Mouse (Mus musculus): ENCODE data around the gene Braf. TPM values are rescaled to one million over a fixed set of nuclear protein-coding genes. Genes with fewer than 3 reads are reported as not detected.
"Not testable (repeated sequence)": the region's sequence is repeated elsewhere in the genome, so short reads cannot be mapped to it uniquely, and the experiment has no call there.

The Braf gene
- polyA plus RNA-seq (2014; fragmentation: Nextera tagmentation; extraction: Ambion mirVana), result 12.8 and 13.5 TPM in 2 replicates

- peak within 1 kb of the TSS; percentile 94 for H3K4me3 ChIP-seq (ENCODE audit: low read depth, low read length)
- H3K27me3 ChIP-seq (replicated peaks; ENCODE audit: control insufficient read depth, insufficient read depth, low read length), result no peaks in the 10 kb centered on the region
- H3K4me1 ChIP-seq (ENCODE audit: control insufficient read depth, insufficient read depth, low read length), result peaks cover 20% of the 10 kb centered on the region
- no peaks in the 10 kb centered on the region for H3K9me3 ChIP-seq (ENCODE audit: control insufficient read depth, low read length)
- H3K9ac ChIP-seq (ENCODE audit: low read depth, low read length), result peak within 1 kb of the TSS; percentile 95
- ATAC-seq (ENCODE audit: low read depth) (peak; percentile 92), DNase-seq (ENCODE audit: low spot score) (peak; percentile 92)
- H3K36me3 ChIP-seq (ENCODE audit: control insufficient read depth, insufficient read depth, low read length), result no peaks in the 10 kb centered on the region
- H3K4me2 ChIP-seq (ENCODE audit: low read depth, low read length), result peak within 1 kb of the TSS; percentile 81
- peak within 1 kb of the TSS; percentile 97 for H3K27ac ChIP-seq (replicated peaks; ENCODE audit: low read depth, low read length)
- under 1% methylated on average over 50 of the region's 101 CpGs for WGBS
These were observed at the start of gene Braf for GRCm38 (mm10) chr6:39724866-39725711. TSS of gene Braf (minus strand) at chr6:39725463.

GRCm38 (mm10) chr6:39775029-39775428 is 49.8 kb upstream of the Braf start:
- no peaks in the 10 kb centered on the region for H3K4me1 ChIP-seq (ENCODE audit: control insufficient read depth, insufficient read depth, low read length)
- no peak overlapping the region for H3K27ac ChIP-seq (replicated peaks; ENCODE audit: low read depth, low read length)
- 79% methylated on average over 9 of the region's 9 CpGs for WGBS
- no peaks in the 10 kb centered on the region for H3K9me3 ChIP-seq (ENCODE audit: control insufficient read depth, low read length)
- H3K4me2 ChIP-seq (ENCODE audit: low read depth, low read length), result no peak overlapping the region
- H3K9ac ChIP-seq (ENCODE audit: low read depth, low read length), result no peak overlapping the region
- H3K36me3 ChIP-seq (ENCODE audit: control insufficient read depth, insufficient read depth, low read length), result no peaks in the 10 kb centered on the region
- no peaks in the 10 kb centered on the region for H3K27me3 ChIP-seq (replicated peaks; ENCODE audit: control insufficient read depth, insufficient read depth, low read length)
- H3K4me3 ChIP-seq (ENCODE audit: low read depth, low read length), result no peak overlapping the region
- DNase-seq (ENCODE audit: low spot score) (peak; percentile 43), ATAC-seq (ENCODE audit: low read depth) (peak; percentile 55; the same call in 1 of the 2 replicates)

GRCm38 (mm10) chr6:39757229-39757628 is 32.0 kb upstream of the Braf start:
- DNase-seq (ENCODE audit: low spot score), result no peak
- no peak for ATAC-seq (ENCODE audit: low read depth)
- 84% methylated on average over 2 of the region's 2 CpGs for WGBS

GRCm38 (mm10) chr6:39749881-39750280 is 24.6 kb upstream of the Braf start:
- peak; percentile 17 for DNase-seq (ENCODE audit: low spot score)
- 36% methylated on average over 6 of the region's 6 CpGs for WGBS

More at GRCm38 (mm10) chr6:39757229-39757628, 32.0 kb upstream of the Braf start:
- Histone ChIP-seq H3K9ac (ENCODE audit: low read depth, low read length) (no peak overlapping the region), H3K27me3 (replicated peaks; ENCODE audit: control insufficient read depth, insufficient read depth, low read length) (no peaks in the 10 kb centered on the region), H3K27ac (replicated peaks; ENCODE audit: low read depth, low read length) (no peak overlapping the region), H3K4me1 (ENCODE audit: control insufficient read depth, insufficient read depth, low read length) (no peaks in the 10 kb centered on the region), H3K9me3 (ENCODE audit: control insufficient read depth, low read length) (no peaks in the 10 kb centered on the region), H3K36me3 (ENCODE audit: control insufficient read depth, insufficient read depth, low read length) (no peaks in the 10 kb centered on the region), H3K4me2 (ENCODE audit: low read depth, low read length) (no peak overlapping the region), H3K4me3 (ENCODE audit: low read depth, low read length) (no peak overlapping the region)

GRCm38 (mm10) chr6:39747094-39747493 is 21.8 kb upstream of the Braf start:
- 50% methylated on average over 1 of the region's 1 CpGs for WGBS
- no peaks in the 10 kb centered on the region for H3K27me3 ChIP-seq (replicated peaks; ENCODE audit: control insufficient read depth, insufficient read depth, low read length)
- H3K9ac ChIP-seq (ENCODE audit: low read depth, low read length), result no peak overlapping the region
- H3K4me1 ChIP-seq (ENCODE audit: control insufficient read depth, insufficient read depth, low read length), result no peaks in the 10 kb centered on the region
- DNase-seq (ENCODE audit: low spot score), result no peak
- H3K36me3 ChIP-seq (ENCODE audit: control insufficient read depth, insufficient read depth, low read length), result no peaks in the 10 kb centered on the region
- ATAC-seq (ENCODE audit: low read depth), result no peak
- no peak overlapping the region for H3K4me2 ChIP-seq (ENCODE audit: low read depth, low read length)
- no peak overlapping the region for H3K4me3 ChIP-seq (ENCODE audit: low read depth, low read length)
- H3K27ac ChIP-seq (replicated peaks; ENCODE audit: low read depth, low read length), result no peak overlapping the region
- H3K9me3 ChIP-seq (ENCODE audit: control insufficient read depth, low read length), result no peaks in the 10 kb centered on the region

More at GRCm38 (mm10) chr6:39749881-39750280, 24.6 kb upstream of the Braf start:
- Histone ChIP-seq H3K9me3 (ENCODE audit: control insufficient read depth, low read length) (no peaks in the 10 kb centered on the region), H3K4me3 (ENCODE audit: low read depth, low read length) (no peak overlapping the region), H3K27me3 (replicated peaks; ENCODE audit: control insufficient read depth, insufficient read depth, low read length) (no peaks in the 10 kb centered on the region), H3K27ac (replicated peaks; ENCODE audit: low read depth, low read length) (no peak overlapping the region), H3K4me1 (ENCODE audit: control insufficient read depth, insufficient read depth, low read length) (no peaks in the 10 kb centered on the region), H3K9ac (ENCODE audit: low read depth, low read length) (no peak overlapping the region), H3K36me3 (ENCODE audit: control insufficient read depth, insufficient read depth, low read length) (no peaks in the 10 kb centered on the region), H3K4me2 (ENCODE audit: low read depth, low read length) (no peak overlapping the region)
- ATAC-seq (ENCODE audit: low read depth), result no peak

- Histone ChIP-seq H3K27ac (replicated peaks; ENCODE audit: low read depth, low read length) (no peak overlapping the region), H3K4me2 (ENCODE audit: low read depth, low read length) (no peak overlapping the region), H3K9me3 (ENCODE audit: control insufficient read depth, low read length) (no peaks in the 10 kb centered on the region), H3K27me3 (replicated peaks; ENCODE audit: control insufficient read depth, insufficient read depth, low read length) (no peaks in the 10 kb centered on the region), H3K9ac (ENCODE audit: low read depth, low read length) (no peak overlapping the region), H3K36me3 (ENCODE audit: control insufficient read depth, insufficient read depth, low read length) (no peaks in the 10 kb centered on the region), H3K4me3 (ENCODE audit: low read depth, low read length) (no peak overlapping the region), H3K4me1 (ENCODE audit: control insufficient read depth, insufficient read depth, low read length) (no peaks in the 10 kb centered on the region)
- DNase-seq (ENCODE audit: low spot score), result no peak
- WGBS, result 90% methylated on average over 1 of the region's 1 CpGs
- ATAC-seq (ENCODE audit: low read depth), result no peak
These were observed 20.2 kb upstream of the Braf start for GRCm38 (mm10) chr6:39745456-39745855.

DNA sequence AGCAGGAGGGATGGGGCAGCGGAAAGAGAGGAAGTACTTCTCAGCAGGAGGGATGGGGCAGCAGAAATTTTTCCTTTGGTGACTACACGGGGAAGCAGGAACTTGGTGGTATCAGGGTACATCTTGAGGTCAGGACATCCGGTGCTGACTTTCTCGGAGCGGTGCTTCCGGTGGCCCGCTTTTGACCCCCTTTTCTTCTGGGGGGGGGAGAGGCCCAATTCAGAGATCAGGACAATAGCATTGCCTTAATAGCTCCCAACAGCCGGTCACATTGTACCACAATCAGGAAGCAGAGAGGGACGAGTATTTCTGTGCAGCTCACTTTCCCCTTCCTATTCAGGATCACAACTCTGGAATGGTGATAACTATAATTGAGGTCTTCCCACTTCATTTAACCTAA is 14.4 kb upstream of the Braf start:
- H3K36me3 ChIP-seq (ENCODE audit: control insufficient read depth, insufficient read depth, low read length); H3K9ac ChIP-seq (ENCODE audit: low read depth, low read length); H3K4me2 ChIP-seq (ENCODE audit: low read depth, low read length); H3K4me1 ChIP-seq (ENCODE audit: control insufficient read depth, insufficient read depth, low read length); DNase-seq (ENCODE audit: low spot score); ATAC-seq (ENCODE audit: low read depth); H3K27me3 ChIP-seq (replicated peaks; ENCODE audit: control insufficient read depth, insufficient read depth, low read length); H3K9me3 ChIP-seq (ENCODE audit: control insufficient read depth, low read length); H3K27ac ChIP-seq (replicated peaks; ENCODE audit: low read depth, low read length); H3K4me3 ChIP-seq (ENCODE audit: low read depth, low read length): not testable (repeated sequence)
- WGBS, result 81% methylated on average over 7 of the region's 9 CpGs

DNA sequence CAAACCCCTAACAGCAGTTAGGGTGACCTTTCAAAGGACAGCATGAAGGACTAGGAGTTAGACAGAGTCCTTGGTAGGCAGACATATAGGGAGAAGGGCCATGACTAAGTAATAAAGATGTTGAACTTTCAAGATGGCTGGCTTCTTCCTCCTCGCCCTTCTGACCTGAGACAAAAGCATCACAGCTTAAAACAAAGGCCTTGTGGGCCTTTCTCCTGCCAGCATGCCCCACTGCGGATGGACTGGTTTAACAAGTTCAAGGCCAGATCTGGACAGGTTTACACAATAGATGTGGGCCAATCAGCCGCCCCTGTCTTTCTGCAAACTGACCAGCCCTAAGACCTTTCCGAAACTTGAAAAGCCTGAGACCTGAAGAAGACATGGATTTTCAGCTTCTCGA is 2.8 kb upstream of the Braf start:
- no peak for DNase-seq (ENCODE audit: low spot score)
- peaks cover 11% of the 10 kb centered on the region for H3K4me1 ChIP-seq (ENCODE audit: control insufficient read depth, insufficient read depth, low read length)
- H3K4me3 ChIP-seq (ENCODE audit: low read depth, low read length), result no peak overlapping the region
- 81% methylated on average over 5 of the region's 5 CpGs for WGBS
- no peak overlapping the region for H3K9ac ChIP-seq (ENCODE audit: low read depth, low read length)
- no peaks in the 10 kb centered on the region for H3K27me3 ChIP-seq (replicated peaks; ENCODE audit: control insufficient read depth, insufficient read depth, low read length)
- no peak for ATAC-seq (ENCODE audit: low read depth)
- no peaks in the 10 kb centered on the region for H3K9me3 ChIP-seq (ENCODE audit: control insufficient read depth, low read length)
- no peak overlapping the region for H3K27ac ChIP-seq (replicated peaks; ENCODE audit: low read depth, low read length)
- H3K36me3 ChIP-seq (ENCODE audit: control insufficient read depth, insufficient read depth, low read length), result no peaks in the 10 kb centered on the region
- H3K4me2 ChIP-seq (ENCODE audit: low read depth, low read length), result no peak overlapping the region

GRCm38 (mm10) chr6:39726149-39726548 is 886 bp upstream of the Braf start:
- Histone ChIP-seq H3K4me2 (ENCODE audit: low read depth, low read length) (no peak overlapping the region), H3K9me3 (ENCODE audit: control insufficient read depth, low read length) (no peaks in the 10 kb centered on the region), H3K27me3 (replicated peaks; ENCODE audit: control insufficient read depth, insufficient read depth, low read length) (no peaks in the 10 kb centered on the region), H3K36me3 (ENCODE audit: control insufficient read depth, insufficient read depth, low read length) (no peaks in the 10 kb centered on the region), H3K9ac (ENCODE audit: low read depth, low read length) (no peak overlapping the region), H3K4me1 (ENCODE audit: control insufficient read depth, insufficient read depth, low read length) (peaks cover 20% of the 10 kb centered on the region), H3K4me3 (ENCODE audit: low read depth, low read length) (no peak overlapping the region), H3K27ac (replicated peaks; ENCODE audit: low read depth, low read length) (peak overlapping the region; percentile 97; the same call in 1 of the 2 replicates)
- 74% methylated on average over 3 of the region's 3 CpGs for WGBS
- ATAC-seq (ENCODE audit: low read depth) (no peak), DNase-seq (ENCODE audit: low spot score) (no peak)
